Mouse (Mus musculus) CH12.LX (cell line): ENCODE results near the gene Cuedc1. TPM values are rescaled to one million over a fixed set of nuclear protein-coding genes. Genes with fewer than 3 reads are reported as not detected.
A peak's percentile ranks its signal among the peaks of the same experiment; 100 is the strongest.

Source experiments
- DNase-seq: peaks from one replicate; pipeline ENCODE4 v3.0.0-alpha.2; 2013; ENCODE audit errors: extremely low read depth
- H3K27ac ChIP-seq: 2 replicates; pipeline ENCODE4 v1.5.1; 2012; ENCODE audit warnings: low read depth, mild to moderate bottlenecking, control low read depth, moderate library complexity; ENCODE audit not compliant: insufficient read depth
- H3K27me3 ChIP-seq: replicated peaks from 2 replicates; pipeline ENCODE3; 2012; ENCODE audit warnings: inconsistent platforms
- H3K36me3 ChIP-seq, 2 experiments: replicated peaks in 1 of 2; 2 replicates each; pipeline versions ENCODE3 to v1.6.1; 2012; ENCODE audit warnings: inconsistent platforms in 1 of 2, low read length in 1 of 2, mild to moderate bottlenecking in 1 of 2, mixed read lengths in 1 of 2, moderate library complexity in 1 of 2; ENCODE audit not compliant: control insufficient read depth in 1 of 2, insufficient read depth in 1 of 2
- H3K4me1 ChIP-seq, 2 experiments: 2 replicates each; pipeline ENCODE4 v1.6.1; 2012; ENCODE audit warnings: inconsistent platforms in 1 of 2, moderate library complexity in 1 of 2; ENCODE audit not compliant: insufficient read depth in 2 of 2, control insufficient read depth in 1 of 2
- H3K4me2 ChIP-seq: 2 replicates; pipeline ENCODE4 v1.6.1; 2012; ENCODE audit warnings: low read depth, mild to moderate bottlenecking, control low read depth; ENCODE audit not compliant: poor library complexity, insufficient read depth, severe bottlenecking
- H3K4me3 ChIP-seq, 3 experiments: fragments of 150-350 bp in 1 of 3; sonication (generic) in 1 of 3; replicated peaks in 1 of 3; 2 replicates each; pipeline versions ENCODE3 to v1.5.1; 2011 to 2012; ENCODE audit warnings: low read depth in 2 of 3, low read length in 2 of 3, mild to moderate bottlenecking in 2 of 3, moderate library complexity in 2 of 3, control low read depth in 1 of 3, improper control_type of control experiment in 1 of 3, inconsistent platforms in 1 of 3, mixed read lengths in 1 of 3; ENCODE audit not compliant: poor library complexity in 1 of 3
- H3K79me2 ChIP-seq: replicated peaks from 2 replicates; pipeline ENCODE4 v1.6.1; 2012; ENCODE audit warnings: mild to moderate bottlenecking, moderate library complexity; ENCODE audit not compliant: control insufficient read depth, poor library complexity, insufficient read depth, severe bottlenecking; ENCODE audit errors: extremely low read depth
- H3K9ac ChIP-seq: 2 replicates; pipeline ENCODE4 v1.6.1; 2012; ENCODE audit warnings: low read depth, mild to moderate bottlenecking, control low read depth, moderate library complexity; ENCODE audit not compliant: insufficient read depth
- H3K9me3 ChIP-seq: replicated peaks from 2 replicates; pipeline ENCODE3; 2012; ENCODE audit warnings: low read length, inconsistent platforms, mixed read lengths
- BHLHE40 ChIP-seq: IDR thresholded peaks from 2 replicates; pipeline ENCODE4 v1.6.1; 2011; ENCODE audit warnings: mild to moderate bottlenecking, low read depth, low read length, improper control_type of control experiment
- CHD1 ChIP-seq: IDR thresholded peaks from 2 replicates; pipeline ENCODE4 v1.6.1; 2012; ENCODE audit warnings: low read depth, low read length, improper control_type of control experiment, inconsistent platforms
- EP300 ChIP-seq: IDR thresholded peaks from 2 replicates; pipeline ENCODE4 v1.6.1; 2011; ENCODE audit warnings: low read length, improper control_type of control experiment
- ETS1 ChIP-seq: conservative IDR thresholded peaks from 2 replicates; pipeline ENCODE4 v1.6.1; 2012; ENCODE audit warnings: low read depth, mild to moderate bottlenecking, inconsistent platforms, low read length, improper control_type of control experiment, moderate library complexity
- GABPA ChIP-seq: IDR thresholded peaks from 2 replicates; pipeline ENCODE4 v1.6.1; 2012; ENCODE audit warnings: low read depth, low read length, improper control_type of control experiment, inconsistent platforms; ENCODE audit not compliant: insufficient replicate concordance
- HCFC1 ChIP-seq: IDR thresholded peaks from 2 replicates; pipeline ENCODE4 v1.6.1; 2012; ENCODE audit warnings: low read depth, mild to moderate bottlenecking, inconsistent platforms, low read length, improper control_type of control experiment
- IRF4 ChIP-seq: IDR thresholded peaks from 2 replicates; pipeline ENCODE4 v1.6.1; 2014; ENCODE audit warnings: low read depth, mild to moderate bottlenecking, inconsistent platforms, low read length, improper control_type of control experiment
- JUN ChIP-seq: IDR thresholded peaks from 2 replicates; pipeline ENCODE4 v1.6.1; 2011; ENCODE audit warnings: low read depth, mild to moderate bottlenecking, low read length, improper control_type of control experiment, moderate library complexity; ENCODE audit not compliant: insufficient read depth
- KAT2A ChIP-seq: IDR thresholded peaks from 2 replicates; pipeline ENCODE4 v1.6.1; 2012; ENCODE audit warnings: low read length, improper control_type of control experiment, inconsistent platforms; ENCODE audit not compliant: insufficient replicate concordance
- MAFK ChIP-seq: IDR thresholded peaks from 2 replicates; pipeline ENCODE4 v1.6.1; 2011; ENCODE audit warnings: low read length, improper control_type of control experiment; ENCODE audit not compliant: insufficient replicate concordance
- MAX ChIP-seq: IDR thresholded peaks from 2 replicates; pipeline ENCODE4 v1.6.1; 2011; ENCODE audit warnings: low read length, improper control_type of control experiment
- MAZ ChIP-seq: IDR thresholded peaks from 2 replicates; pipeline ENCODE4 v1.6.1; 2012; ENCODE audit warnings: low read depth, mild to moderate bottlenecking, inconsistent platforms, low read length, improper control_type of control experiment, moderate library complexity
- MXI1 ChIP-seq: IDR thresholded peaks from 2 replicates; pipeline ENCODE4 v1.6.1; 2011; ENCODE audit warnings: mild to moderate bottlenecking, low read depth, low read length, improper control_type of control experiment
- MYC ChIP-seq: IDR thresholded peaks from 2 replicates; pipeline ENCODE4 v1.6.1; 2011; ENCODE audit warnings: low read depth, mild to moderate bottlenecking, improper control_type of control experiment, low read length
- NRF1 ChIP-seq: IDR thresholded peaks from 2 replicates; pipeline ENCODE4 v1.6.1; 2014; ENCODE audit warnings: low read depth, mild to moderate bottlenecking, inconsistent platforms, low read length, improper control_type of control experiment, moderate library complexity
- POLR2A ChIP-seq: IDR thresholded peaks from 2 replicates; pipeline ENCODE4 v1.6.1; 2011; ENCODE audit warnings: low read depth, mild to moderate bottlenecking, improper control_type of control experiment, low read length
- POLR2AphosphoS2 ChIP-seq: IDR thresholded peaks from 2 replicates; pipeline ENCODE4 v1.6.1; 2011; ENCODE audit warnings: low read depth, low read length, improper control_type of control experiment
- RCOR1 ChIP-seq: conservative IDR thresholded peaks from 2 replicates; pipeline ENCODE4 v1.6.1; 2012; ENCODE audit warnings: low read depth, mild to moderate bottlenecking, inconsistent platforms, low read length, improper control_type of control experiment
- SIN3A ChIP-seq: IDR thresholded peaks from 2 replicates; pipeline ENCODE4 v1.6.1; 2012; ENCODE audit warnings: low read length, improper control_type of control experiment, inconsistent platforms
- SMC3 ChIP-seq: IDR thresholded peaks from 2 replicates; pipeline ENCODE4 v1.6.1; 2011; ENCODE audit warnings: low read depth, low read length, improper control_type of control experiment
- TBP ChIP-seq: conservative IDR thresholded peaks from 2 replicates; pipeline ENCODE4 v1.6.1; 2011; ENCODE audit warnings: low read depth, low read length, improper control_type of control experiment
- TCF12 ChIP-seq: IDR thresholded peaks from 2 replicates; pipeline ENCODE4 v1.6.1; 2014; ENCODE audit warnings: low read depth, mild to moderate bottlenecking, inconsistent platforms, low read length, improper control_type of control experiment
- UBTF ChIP-seq: IDR thresholded peaks from 2 replicates; pipeline ENCODE4 v1.6.1; 2012; ENCODE audit warnings: low read depth, mild to moderate bottlenecking, inconsistent platforms, low read length, improper control_type of control experiment, moderate library complexity
- USF2 ChIP-seq: conservative IDR thresholded peaks from 2 replicates; pipeline ENCODE4 v1.6.1; 2011; ENCODE audit warnings: low read depth, low read length, improper control_type of control experiment
- ZC3H11A ChIP-seq: IDR thresholded peaks from 2 replicates; pipeline ENCODE4 v1.6.1; 2012; ENCODE audit warnings: low read depth, mild to moderate bottlenecking, inconsistent platforms, low read length, improper control_type of control experiment
- ZKSCAN1 ChIP-seq: IDR thresholded peaks from 2 replicates; pipeline ENCODE4 v1.6.1; 2012; ENCODE audit warnings: low read depth, inconsistent platforms, low read length, improper control_type of control experiment, borderline replicate concordance
- ZNF384 ChIP-seq: IDR thresholded peaks from 2 replicates; pipeline ENCODE4 v1.6.1; 2012; ENCODE audit warnings: low read depth, low read length, improper control_type of control experiment, inconsistent platforms
- dilution Hi-C: fragments of 300-500 bp; cut with MboI; formaldehyde crosslinking; loops from 2 replicates; pipeline ENCODE4 v1.14.3; 2020; ENCODE audit warnings: low sequenced_read_pairs; ENCODE audit not compliant: extremely low pct_unique_long_range_greater_than_20kb, extremely low pct_ligation_motif_present
- in situ Hi-C: fragments of 300-500 bp; cut with MboI; formaldehyde crosslinking; loops from 3 replicates; pipeline ENCODE4 v1.14.3; 2019; ENCODE audit warnings: low sequenced_read_pairs, low pct_ligation_motif_present, low pct_unique_long_range_greater_than_20kb, mixed read lengths
- polyA plus RNA-seq: library from polyadenylated mRNA; unstranded; fragments of >175 nt; gene quantifications from 2 replicates; pipeline ENCODE4 v1.2.1, GENCODE M21; 2012; ENCODE audit warnings: low read depth; ENCODE audit not compliant: insufficient read length
- total RNA-seq, 2 experiments: library from RNA; depleted of rRNA; stranded (reverse); fragments of 300-350 nt in 1 of 2; fragments of >200 nt in 1 of 2; gene quantifications; 2 replicates each; pipeline ENCODE4 v1.2.3; 2012 to 2014

Cuedc1 gene
- total and polyA plus RNA-seq, 3 experiments = 0.20 to 0.51 (median 0.47) TPM

GRCm38 (mm10) chr11:88098787-88099598 is 1.1 kb downstream of the Cuedc1 start (continued):
- TF ChIP-seq NRF1 (peak; percentile 53), TCF12 (peak; percentile 29; the same call in 1 of the 2 replicates), RCOR1 (no peak), GABPA (no peak), MYC (no peak), MAX (no peak), MAFK (no peak)

- Histone ChIP-seq H3K27me3 (peaks cover 81% of the 10 kb centered on the region), H3K4me1 (peaks cover 20 to 35% of the 10 kb centered on the region in 2 experiments)
- dilution Hi-C loops = no loop called here
- DNase-seq = no peak
- TF ChIP-seq MYC (no peak), IRF4 (0 out of 2 replicates have a peak, but pooled peaks have one; percentile 18), SIN3A (no peak), UBTF (no peak), MAFK (no peak), BHLHE40 (no peak), NRF1 (0 out of 2 replicates have a peak, but pooled peaks have one; percentile 3), ZC3H11A (no peak), MAZ (peak; percentile 33; the same call in 1 of the 2 replicates)
- TF ChIP-seq, all 38 proteins: peak for 3
- H3K27ac ChIP-seq = no peak overlapping the region
- no peaks in the 10 kb centered on the region for H3K79me2 ChIP-seq
- H3K9ac ChIP-seq = peak overlapping the region; percentile 18; the same call in 1 of the 2 replicates
- no peaks in the 10 kb centered on the region for H3K9me3 ChIP-seq
- in situ Hi-C loops = no loop called here
- no peaks in the 10 kb centered on the region for H3K36me3 ChIP-seq
- peak overlapping the region in 2 of 3 experiments; percentile 49 to 63 for H3K4me3 ChIP-seq
- peak overlapping the region; percentile 100 for H3K4me2 ChIP-seq
These were observed 1.8 kb downstream of the Cuedc1 start for GRCm38 (mm10) chr11:88099599-88100023.

GRCm38 (mm10) chr11:88100170-88100569 is 2.3 kb downstream of the Cuedc1 start:
- H3K9me3 ChIP-seq = no peaks in the 10 kb centered on the region
- no peak overlapping the region for H3K4me2 ChIP-seq
- H3K79me2 ChIP-seq = no peaks in the 10 kb centered on the region
- no peak overlapping the region for H3K4me3 ChIP-seq
- H3K27ac ChIP-seq = no peak overlapping the region
- H3K27me3 ChIP-seq = peaks cover 77% of the 10 kb centered on the region
- TF ChIP-seq JUN = no peak
- TF ChIP-seq POLR2AphosphoS2 = no peak
- no peak for TF ChIP-seq MAX
- no peak for TF ChIP-seq GABPA
- TF ChIP-seq MXI1 = no peak
- TF ChIP-seq TBP = no peak
- TF ChIP-seq HCFC1 = no peak
- no peak for TF ChIP-seq CHD1
- no peak for TF ChIP-seq MAZ
- no peak for TF ChIP-seq USF2
- TF ChIP-seq ETS1 = no peak
- TF ChIP-seq KAT2A = no peak
- no peak for TF ChIP-seq POLR2A
- TF ChIP-seq ZKSCAN1 = no peak
- TF ChIP-seq TCF12 = no peak
- no peak for TF ChIP-seq EP300
- TF ChIP-seq MYC = no peak
- no peak for TF ChIP-seq SMC3
- TF ChIP-seq ZNF384 = no peak
- TF ChIP-seq, all 38 proteins: peak for 0
- dilution Hi-C loops = no loop called here
- no peak for DNase-seq
- in situ Hi-C loops = no loop called here
- Histone ChIP-seq H3K9ac (no peak overlapping the region), H3K36me3 (no peaks in the 10 kb centered on the region), H3K4me1 (peaks cover 21 to 39% of the 10 kb centered on the region in 2 experiments)
